Mouse (Mus musculus): Measurements from ENCODE around the gene Gm20683.

DNA sequence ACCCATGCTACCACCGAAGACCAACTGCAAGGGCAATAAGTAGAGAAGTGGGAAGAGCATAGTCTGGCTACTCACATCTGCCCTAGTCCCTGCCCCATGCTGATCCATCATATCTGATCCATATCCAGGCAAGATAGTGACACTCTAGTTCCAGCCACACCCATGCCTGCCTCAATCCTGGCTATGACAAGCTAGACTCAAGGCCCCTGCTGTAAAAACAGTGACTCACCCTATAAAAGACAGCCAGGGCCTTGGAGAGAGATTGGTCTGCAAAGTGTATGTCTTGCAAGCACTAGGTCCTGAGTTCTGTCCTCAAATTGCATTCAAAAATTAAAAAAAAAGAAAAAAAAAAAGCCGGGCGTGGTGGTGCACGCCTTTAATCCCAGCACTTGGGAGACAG is 35.1 kb downstream of the Gm20683 start:
- no peak for TF ChIP-seq CTCF (IDR thresholded peaks at IDR 0.05; ENCODE audit: low read depth)
- TF ChIP-seq EP300 (IDR thresholded peaks at IDR 0.05; ENCODE audit: low read depth): no peak
